Mouse (Mus musculus) cortical plate, adult 2 months (tissue): ENCODE data around the gene 1700029P11Rik. TPM values are rescaled to one million over a fixed set of nuclear protein-coding genes. Genes with fewer than 3 reads are reported as not detected.

ENCODE experiments used
- H3K27ac ChIP-seq: fragments of 200-500 bp; 2 replicates; pipeline ENCODE4 v1.5.1; 2012; ENCODE audit warnings: low read length, control low read depth, inconsistent platforms; ENCODE audit not compliant: insufficient read depth
- H3K4me1 ChIP-seq: fragments of 200-500 bp; 2 replicates; pipeline ENCODE4 v1.6.1; 2011; ENCODE audit warnings: low read length; ENCODE audit not compliant: control insufficient read depth, insufficient read depth
- H3K4me3 ChIP-seq: fragments of 200-500 bp; 2 replicates; pipeline ENCODE4 v1.5.1; 2011; ENCODE audit warnings: mild to moderate bottlenecking, low read length, control low read depth; ENCODE audit not compliant: insufficient read depth
- CTCF ChIP-seq: fragments of 200-500 bp; IDR thresholded peaks from 2 replicates; pipeline ENCODE4 v1.5.1; 2011; ENCODE audit warnings: mild to moderate bottlenecking, control low read depth, low read length; ENCODE audit not compliant: insufficient read depth; ENCODE audit errors: extremely low read depth
- POLR2A ChIP-seq: fragments of 200-500 bp; IDR thresholded peaks from 2 replicates; pipeline ENCODE4 v1.6.1; 2011; ENCODE audit warnings: mild to moderate bottlenecking, low read length, control low read depth; ENCODE audit not compliant: insufficient read depth; ENCODE audit errors: extremely low read depth
- polyA plus RNA-seq: library from polyadenylated mRNA; depleted of rRNA; stranded (reverse); fragments of >200 nt; gene quantifications from 2 replicates; pipeline ENCODE4 v1.2.3, GENCODE M21; 2012; rRNA removed

Gene 1700029P11Rik
- not detected in 2 replicates for polyA plus RNA-seq

- no peak within 1 kb of the TSS for H3K27ac ChIP-seq
- TF ChIP-seq POLR2A (no peak), CTCF (no peak)
- no peaks in the 10 kb centered on the region for H3K4me1 ChIP-seq
- no peak within 1 kb of the TSS for H3K4me3 ChIP-seq
These were observed at the start of gene 1700029P11Rik for GRCm38 (mm10) chr15:81980321-81980720. 1700029P11Rik (plus strand) TSS chr15:81980540.

DNA sequence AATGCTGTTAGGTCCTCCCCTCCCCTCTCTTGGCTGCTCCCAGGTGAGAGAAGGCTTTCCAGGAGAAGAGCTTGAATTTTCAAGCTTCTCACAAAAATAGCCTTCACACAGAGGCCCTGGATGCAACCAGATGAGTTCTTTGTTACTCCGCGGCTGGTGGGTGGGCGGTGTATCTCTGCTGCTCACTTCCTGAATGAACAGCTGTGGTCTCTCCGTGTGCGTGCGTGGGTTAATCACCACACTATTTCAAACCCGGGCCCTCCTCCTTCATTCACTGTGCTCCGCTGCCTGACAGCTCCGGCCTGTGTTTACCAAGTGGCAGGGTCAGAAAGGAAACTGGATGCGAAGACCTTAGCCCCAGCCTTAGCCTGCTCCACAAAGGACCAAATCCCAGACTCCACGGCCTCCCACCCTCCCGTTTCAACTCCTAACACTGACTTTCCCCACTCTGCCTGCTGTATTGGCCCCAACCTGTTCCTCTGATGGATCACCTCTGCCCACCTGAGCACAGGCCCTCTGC is 47.3 kb upstream of the 1700029P11Rik start:
- TF ChIP-seq POLR2A = no peak
- TF ChIP-seq CTCF = no peak
- Histone ChIP-seq H3K4me1 (peaks cover 6% of the 10 kb centered on the region), H3K4me3 (no peak overlapping the region), H3K27ac (no peak overlapping the region)

GRCm38 (mm10) chr15:81933986-81934385 is 46.4 kb upstream of the 1700029P11Rik start:
- TF ChIP-seq POLR2A (no peak), CTCF (no peak)
- peaks cover 8% of the 10 kb centered on the region for H3K4me1 ChIP-seq
- H3K4me3 ChIP-seq = no peak overlapping the region
- H3K27ac ChIP-seq = no peak overlapping the region

DNA sequence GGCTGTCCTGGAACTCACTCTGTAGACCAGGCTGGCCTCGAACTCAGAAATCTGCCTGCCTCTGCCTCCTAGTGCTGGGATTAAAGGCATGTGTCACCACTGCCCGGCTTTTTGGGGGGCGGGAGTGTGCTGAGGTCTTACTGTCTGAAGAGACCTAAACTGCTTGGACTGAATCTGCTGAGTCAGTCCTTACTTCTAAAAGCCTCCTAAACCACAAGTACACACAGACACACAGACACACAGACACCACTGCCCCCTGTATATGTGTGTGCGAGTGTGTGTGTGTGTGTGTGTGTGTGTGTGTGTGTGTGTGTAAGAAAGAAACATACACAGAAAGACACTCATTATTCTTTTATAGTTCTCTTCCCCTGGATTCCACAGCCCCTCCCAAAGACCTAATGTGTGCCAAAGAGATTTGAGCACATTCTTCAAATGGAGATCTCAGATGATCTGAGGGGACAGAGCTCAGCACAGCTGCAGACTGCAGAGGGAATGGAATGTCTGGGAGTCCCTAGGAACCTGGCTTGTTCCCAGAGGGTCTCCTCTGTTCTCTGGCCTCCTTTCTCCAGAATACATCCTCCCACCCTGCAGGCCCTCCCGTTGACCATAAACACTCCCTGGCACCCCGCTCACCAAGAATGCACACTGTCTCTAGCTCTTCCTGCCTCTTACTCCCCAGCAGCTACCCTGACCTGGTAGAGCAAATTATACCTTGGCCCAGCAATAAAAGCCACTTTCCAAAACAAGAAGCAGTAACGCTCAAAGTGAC is 44.3 kb upstream of the 1700029P11Rik start:
- peak overlapping the region; percentile 79 for H3K4me3 ChIP-seq
- peaks cover 8% of the 10 kb centered on the region for H3K4me1 ChIP-seq
- no peak overlapping the region for H3K27ac ChIP-seq
- no peak for TF ChIP-seq CTCF
- no peak for TF ChIP-seq POLR2A

DNA sequence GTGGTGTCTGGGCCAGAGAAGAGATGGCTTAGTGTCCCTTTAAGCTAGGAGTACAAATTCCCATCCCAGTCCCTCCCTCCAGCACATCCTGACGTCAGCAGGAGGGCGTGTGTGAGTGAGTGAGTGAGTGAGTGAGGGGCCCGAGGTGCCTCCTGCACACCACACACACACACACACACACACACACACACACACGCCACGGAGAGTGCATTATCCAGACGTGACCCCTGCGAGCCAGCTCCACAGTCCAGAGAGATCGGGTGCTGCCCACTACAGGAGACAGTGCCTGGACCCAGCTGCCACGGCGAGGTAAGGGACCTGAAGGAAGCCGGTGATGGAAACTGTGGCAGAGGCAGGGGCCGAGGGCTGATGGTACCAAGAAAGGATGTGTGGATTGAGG is 43.7 kb upstream of the 1700029P11Rik start, which contains the start of gene Csdc2:
Csdc2 (plus strand) TSS at position 81 of the 400 bp plus-strand sequence.
- H3K4me3 ChIP-seq = peak within 1 kb of the TSS; percentile 79
- peaks cover 8% of the 10 kb centered on the region for H3K4me1 ChIP-seq
- peak; percentile 78; the same call in 1 of the 2 replicates for TF ChIP-seq POLR2A
- no peak for TF ChIP-seq CTCF
- peak within 1 kb of the TSS; percentile 73 for H3K27ac ChIP-seq

DNA sequence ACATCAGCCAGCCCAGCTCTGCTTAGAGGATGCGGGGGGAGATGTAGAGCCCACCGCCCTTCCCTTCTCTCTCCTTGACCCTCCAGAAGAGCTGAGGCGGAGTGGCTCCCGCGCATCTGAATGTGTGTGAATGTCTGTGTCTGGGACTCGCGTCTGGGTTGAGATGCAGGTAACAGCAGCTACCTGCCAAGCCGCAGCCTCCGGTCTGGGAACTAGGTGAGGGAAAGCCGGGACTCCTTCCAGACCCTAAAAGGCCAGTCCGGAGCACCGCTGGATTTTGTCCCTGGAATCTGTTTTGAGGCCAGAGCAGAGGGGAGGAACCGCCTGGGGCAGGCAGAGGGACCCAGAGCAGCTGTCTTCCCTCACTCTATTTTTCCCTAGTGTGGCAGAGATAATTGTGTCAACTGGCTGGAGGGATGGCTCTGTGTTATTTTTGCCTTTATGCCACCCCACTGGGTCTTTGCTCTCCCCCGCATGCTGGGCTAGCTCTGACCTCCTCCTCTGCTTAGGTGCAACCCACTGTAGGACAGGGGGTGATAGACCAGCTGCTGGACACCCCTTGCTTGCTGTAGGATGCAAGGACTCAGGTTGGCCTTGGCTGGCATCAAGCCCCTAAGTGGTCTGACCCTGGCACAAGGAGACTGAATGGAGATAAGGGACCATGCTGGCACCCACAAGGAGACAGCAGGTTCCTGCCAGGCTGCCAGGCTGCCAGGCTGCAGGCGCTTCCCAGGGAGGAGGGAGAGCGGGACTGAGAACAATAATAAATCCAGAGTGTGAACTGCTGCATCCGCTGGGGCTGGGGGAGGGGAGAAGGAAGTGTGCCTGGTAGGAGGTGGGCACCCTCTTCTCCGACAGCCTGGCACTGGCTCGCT is 43.0 kb upstream of the 1700029P11Rik start:
- H3K27ac ChIP-seq = peak overlapping the region; percentile 73
- H3K4me3 ChIP-seq = peak overlapping the region; percentile 79
- TF ChIP-seq POLR2A (no peak), CTCF (no peak)
- peaks cover 8% of the 10 kb centered on the region for H3K4me1 ChIP-seq

- peak overlapping the region; percentile 79 for H3K4me3 ChIP-seq
- H3K4me1 ChIP-seq = peaks cover 4% of the 10 kb centered on the region
- TF ChIP-seq CTCF = peak; percentile 59
- TF ChIP-seq POLR2A = no peak
- no peak overlapping the region for H3K27ac ChIP-seq
These were observed 42.1 kb upstream of the 1700029P11Rik start for GRCm38 (mm10) chr15:81938246-81938645.

- peaks cover 3% of the 10 kb centered on the region; the same call in 1 of the 2 replicates for H3K4me1 ChIP-seq
- no peak for TF ChIP-seq CTCF
- TF ChIP-seq POLR2A = no peak
- no peak overlapping the region for H3K4me3 ChIP-seq
- H3K27ac ChIP-seq = no peak overlapping the region
These were observed 41.1 kb upstream of the 1700029P11Rik start for GRCm38 (mm10) chr15:81939157-81939715.

GRCm38 (mm10) chr15:81939774-81940173 is 40.6 kb upstream of the 1700029P11Rik start:
- no peak overlapping the region for H3K27ac ChIP-seq
- TF ChIP-seq POLR2A (no peak), CTCF (no peak)
- peaks cover 3% of the 10 kb centered on the region; the same call in 1 of the 2 replicates for H3K4me1 ChIP-seq
- H3K4me3 ChIP-seq = no peak overlapping the region
